Mouse (Mus musculus) intestine, embryonic 14.5 days (tissue): ENCODE data around the gene Morc1. TPM values are rescaled to one million over a fixed set of nuclear protein-coding genes. Genes with fewer than 3 reads are reported as not detected.

Experiments
- ATAC-seq: fragments of 200-750 bp; cut with Nextera tagmentation; replicated peaks from 2 replicates; pipeline ENCODE4 v1.8.0; 2017; ENCODE audit warnings: low read depth, moderate number of reproducible peaks, moderate TSS enrichment, moderate library complexity; ENCODE audit not compliant: low FRiP score, low TSS enrichment
- DNase-seq: peaks from one replicate; pipeline ENCODE4 v3.0.0-alpha.2; 2018; ENCODE audit warnings: low spot score
- H3K27ac ChIP-seq: fragments of 300-500 bp; sonication (generic); 2 replicates; pipeline ENCODE4 v1.5.1; 2014; ENCODE audit warnings: low read depth, mild to moderate bottlenecking, control low read depth
- H3K27me3 ChIP-seq: fragments of 300-500 bp; sonication (generic); replicated peaks from 2 replicates; pipeline ENCODE4 v1.6.1; 2014; ENCODE audit warnings: low read length, control low read depth; ENCODE audit not compliant: control insufficient read depth, insufficient read depth
- H3K36me3 ChIP-seq: fragments of 300-500 bp; sonication (generic); 2 replicates; pipeline ENCODE4 v1.6.1; 2014; ENCODE audit warnings: low read length, control low read depth; ENCODE audit not compliant: control insufficient read depth, insufficient read depth
- H3K4me1 ChIP-seq: fragments of 300-500 bp; sonication (generic); replicated peaks from 2 replicates; pipeline ENCODE4 v1.6.1; 2014; ENCODE audit warnings: low read length, control low read depth, mixed read lengths; ENCODE audit not compliant: control insufficient read depth, insufficient read depth
- H3K4me2 ChIP-seq: fragments of 300-500 bp; sonication (generic); 2 replicates; pipeline ENCODE4 v1.6.1; 2014; ENCODE audit warnings: low read length
- H3K4me3 ChIP-seq: fragments of 300-500 bp; sonication (generic); 2 replicates; pipeline ENCODE4 v1.5.1; 2014; ENCODE audit warnings: low read depth, low read length, control low read depth, mixed read lengths
- H3K9ac ChIP-seq: fragments of 300-500 bp; sonication (generic); 2 replicates; pipeline ENCODE4 v1.6.1; 2014; ENCODE audit warnings: mild to moderate bottlenecking, low read length
- H3K9me3 ChIP-seq: fragments of 300-500 bp; sonication (generic); 2 replicates; pipeline ENCODE4 v1.6.1; 2016; ENCODE audit warnings: low read length, control low read depth; ENCODE audit not compliant: control insufficient read depth
- WGBS: fragments of 180-500 bp; shearing (Covaris S2); extraction: QIAGEN DNeasy Blood & Tissue Kit; methylation state at CpG from one replicate; pipeline ENCODE4 v1.1.7; 2014; 5-methylcytosine and 5-hydroxymethylcytosine counted together
- polyA plus RNA-seq: library from polyadenylated mRNA; unstranded; fragments of >200 nt; fragmentation: Nextera tagmentation; extraction: Ambion mirVana; gene quantifications from 2 replicates; pipeline ENCODE4 v1.2.1, GENCODE M21; 2014

Morc1 gene
- polyA plus RNA-seq, 1 experiment from 2014 or later = 0.14 TPM

- no peak overlapping the region for H3K4me3 ChIP-seq
- H3K36me3 ChIP-seq = no peaks in the 10 kb centered on the region
- H3K4me2 ChIP-seq = no peak overlapping the region
- DNase-seq = no peak
- ATAC-seq = no peak
- H3K4me1 ChIP-seq = no peaks in the 10 kb centered on the region
- H3K9me3 ChIP-seq = no peaks in the 10 kb centered on the region
- H3K9ac ChIP-seq = no peak overlapping the region
- no peak overlapping the region for H3K27ac ChIP-seq
- H3K27me3 ChIP-seq = no peaks in the 10 kb centered on the region
- 67% methylated on average over 3 of the region's 3 CpGs for WGBS
Measured at GRCm38 (mm10) chr16:48626186-48626585, 195.1 kb downstream of the Morc1 start.

DNA sequence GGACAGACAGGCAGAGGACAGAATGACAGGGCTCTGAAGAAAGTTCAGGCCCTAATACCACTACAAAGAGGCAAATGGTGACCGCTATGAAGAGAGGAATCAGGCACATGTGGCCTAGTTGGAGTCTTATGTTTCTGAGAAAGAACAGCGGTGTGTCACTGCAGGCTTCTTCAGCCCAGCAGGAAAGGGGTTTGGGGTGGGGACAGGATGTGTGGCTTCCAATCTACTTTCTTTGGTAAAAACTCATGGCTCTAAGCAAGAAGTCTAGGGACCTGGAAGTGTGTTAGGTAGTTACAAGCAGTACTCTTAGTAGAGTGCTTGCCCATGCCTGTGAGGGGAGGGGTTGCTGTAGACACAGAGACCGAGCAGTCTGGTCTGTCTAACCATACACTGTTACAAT lies 196.3 kb downstream of the Morc1 start:
- ATAC-seq = no peak

DNA sequence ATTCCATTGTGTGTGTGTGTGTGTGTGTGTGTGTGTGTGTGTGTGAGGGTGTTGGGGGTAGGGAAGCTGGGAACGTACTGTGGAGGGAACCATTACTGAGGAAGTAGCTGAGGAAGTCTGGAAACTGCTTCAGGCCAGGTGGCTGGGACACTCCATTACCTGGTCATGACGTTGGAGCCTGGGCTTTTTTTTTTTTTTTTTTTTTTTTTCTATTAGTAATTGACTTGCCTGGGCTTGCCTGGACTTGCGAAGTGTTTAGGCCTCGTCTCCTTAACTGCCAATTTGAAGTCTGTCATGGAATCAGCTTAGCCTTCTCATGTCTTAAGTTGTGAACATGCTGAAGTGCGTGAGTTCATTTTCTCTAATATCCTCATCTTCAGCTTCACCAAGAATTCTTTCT lies 198.7 kb downstream of the Morc1 start:
- H3K4me1 ChIP-seq = no peaks in the 10 kb centered on the region
- ATAC-seq = no peak
- no peak overlapping the region for H3K4me3 ChIP-seq
- H3K9me3 ChIP-seq = no peaks in the 10 kb centered on the region
- WGBS = 77% methylated on average over 5 of the region's 5 CpGs
- H3K27me3 ChIP-seq = no peaks in the 10 kb centered on the region
- no peak overlapping the region for H3K9ac ChIP-seq
- H3K27ac ChIP-seq = no peak overlapping the region
- H3K36me3 ChIP-seq = no peaks in the 10 kb centered on the region
- no peak for DNase-seq
- no peak overlapping the region for H3K4me2 ChIP-seq

More for the DNA sequence above, 196.3 kb downstream of the Morc1 start:
- H3K27ac ChIP-seq = no peak overlapping the region
- H3K9me3 ChIP-seq = no peaks in the 10 kb centered on the region
- no peaks in the 10 kb centered on the region for H3K4me1 ChIP-seq
- no peak overlapping the region for H3K4me2 ChIP-seq
- no peak overlapping the region for H3K9ac ChIP-seq
- H3K36me3 ChIP-seq = no peaks in the 10 kb centered on the region
- WGBS = 80% methylated on average over 3 of the region's 3 CpGs
- H3K4me3 ChIP-seq = no peak overlapping the region
- no peaks in the 10 kb centered on the region for H3K27me3 ChIP-seq
- DNase-seq = no peak

DNA sequence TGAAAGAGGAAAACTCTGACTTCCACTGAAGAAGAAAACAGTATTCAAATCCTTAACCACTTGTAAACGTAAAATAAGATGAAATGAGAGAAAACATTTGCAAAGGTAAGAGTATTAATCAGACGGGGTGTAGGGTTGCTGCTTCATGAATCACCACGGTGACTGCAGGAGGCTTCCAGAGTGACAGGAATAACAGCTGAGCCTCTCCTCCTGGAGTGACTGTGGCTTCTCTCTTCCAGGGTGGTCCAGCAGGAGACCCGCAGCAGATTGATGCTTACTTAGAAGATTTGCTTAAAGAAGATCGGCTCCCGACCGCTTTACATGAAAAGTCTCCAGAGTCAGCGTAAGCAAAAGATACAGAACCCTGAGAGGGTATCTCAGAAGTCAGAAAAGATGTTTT lies 199.4 kb downstream of the Morc1 start:
- no peaks in the 10 kb centered on the region for H3K36me3 ChIP-seq
- H3K9me3 ChIP-seq = no peaks in the 10 kb centered on the region
- WGBS = 20% methylated on average over 8 of the region's 8 CpGs
- H3K9ac ChIP-seq = no peak overlapping the region
- DNase-seq = no peak
- no peak for ATAC-seq
- H3K4me2 ChIP-seq = no peak overlapping the region
- H3K27ac ChIP-seq = no peak overlapping the region
- H3K27me3 ChIP-seq = no peaks in the 10 kb centered on the region
- no peak overlapping the region for H3K4me3 ChIP-seq
- H3K4me1 ChIP-seq = no peaks in the 10 kb centered on the region

GRCm38 (mm10) chr16:48632351-48632750 lies 201.3 kb downstream of the Morc1 start:
- DNase-seq (no peak), ATAC-seq (no peak)
- Histone ChIP-seq H3K4me3 (no peak overlapping the region), H3K9me3 (no peaks in the 10 kb centered on the region), H3K36me3 (no peaks in the 10 kb centered on the region), H3K27me3 (no peaks in the 10 kb centered on the region), H3K9ac (no peak overlapping the region), H3K4me1 (no peaks in the 10 kb centered on the region), H3K4me2 (no peak overlapping the region), H3K27ac (no peak overlapping the region)
- WGBS = 86% methylated on average over 6 of the region's 6 CpGs

GRCm38 (mm10) chr16:48646246-48646645 lies 215.2 kb downstream of the Morc1 start:
- no peaks in the 10 kb centered on the region for H3K4me1 ChIP-seq
- 72% methylated on average over 2 of the region's 2 CpGs for whole genome bisulfite sequencing
- ATAC-seq = no peak

GRCm38 (mm10) chr16:48671696-48672095 lies 240.7 kb downstream of the Morc1 start:
- WGBS = 41% methylated on average over 5 of the region's 5 CpGs

More at GRCm38 (mm10) chr16:48646246-48646645, 215.2 kb downstream of the Morc1 start:
- H3K9me3 ChIP-seq = no peaks in the 10 kb centered on the region
- H3K27me3 ChIP-seq = no peaks in the 10 kb centered on the region
- no peak overlapping the region for H3K27ac ChIP-seq
- no peak overlapping the region for H3K4me2 ChIP-seq
- DNase-seq = no peak
- no peaks in the 10 kb centered on the region for H3K36me3 ChIP-seq
- H3K4me3 ChIP-seq = no peak overlapping the region
- H3K9ac ChIP-seq = no peak overlapping the region

DNA sequence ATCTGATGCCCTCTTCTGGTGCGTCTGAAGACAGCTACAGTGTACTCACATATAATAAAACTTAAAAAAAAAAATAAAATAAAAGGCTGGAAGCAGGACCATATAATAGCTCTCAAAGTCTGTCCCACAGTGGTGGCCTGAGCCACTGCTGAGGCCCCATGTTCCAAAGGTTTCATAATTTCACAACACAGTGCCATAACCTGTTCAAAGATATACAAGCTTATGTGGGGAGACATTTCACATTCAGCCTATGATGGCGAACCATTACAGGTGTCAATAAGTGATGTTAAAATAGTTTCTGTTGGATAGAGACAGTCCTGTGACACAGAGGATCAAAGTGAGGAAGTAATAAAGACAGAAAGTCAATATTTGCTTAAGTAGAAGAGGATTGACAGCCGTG lies 241.6 kb downstream of the Morc1 start:
- H3K4me1 ChIP-seq = no peaks in the 10 kb centered on the region
- ATAC-seq = peak; percentile 53

More at GRCm38 (mm10) chr16:48671696-48672095, 240.7 kb downstream of the Morc1 start:
- H3K4me1 ChIP-seq = no peaks in the 10 kb centered on the region
- no peak overlapping the region for H3K4me2 ChIP-seq
- DNase-seq = no peak
- no peak overlapping the region for H3K9ac ChIP-seq
- H3K9me3 ChIP-seq = no peaks in the 10 kb centered on the region
- no peaks in the 10 kb centered on the region for H3K27me3 ChIP-seq
- ATAC-seq = no peak
- no peaks in the 10 kb centered on the region for H3K36me3 ChIP-seq
- H3K27ac ChIP-seq = no peak overlapping the region
- H3K4me3 ChIP-seq = no peak overlapping the region

DNA sequence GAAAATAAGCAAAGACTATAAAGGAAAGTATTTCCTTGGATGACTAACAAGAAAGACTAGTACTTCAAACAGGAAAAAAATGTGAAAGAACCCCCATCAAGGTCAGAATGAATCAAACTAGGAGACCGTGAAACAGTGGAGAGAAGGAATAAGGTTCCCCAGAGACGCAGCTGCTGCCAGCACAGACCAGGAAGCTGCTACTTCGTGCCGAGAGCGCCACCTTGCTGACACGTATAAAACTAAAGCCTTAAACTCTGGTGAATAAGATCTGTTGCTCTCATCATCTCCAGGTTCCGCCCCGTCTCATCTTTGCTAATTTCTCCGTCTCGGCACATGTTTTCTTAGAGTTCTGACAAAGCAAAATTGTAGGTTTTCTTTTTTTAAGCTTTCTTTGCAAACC lies 244.6 kb downstream of the Morc1 start:
- no peak overlapping the region for H3K9ac ChIP-seq
- ATAC-seq (0 out of 2 replicates have a peak, but pooled peaks have one; percentile 67), DNase-seq (peak; percentile 80)
- no peaks in the 10 kb centered on the region for H3K9me3 ChIP-seq
- H3K4me1 ChIP-seq = no peaks in the 10 kb centered on the region
- H3K27me3 ChIP-seq = no peaks in the 10 kb centered on the region
- WGBS = 11% methylated on average over 10 of the region's 10 CpGs
- H3K36me3 ChIP-seq = no peaks in the 10 kb centered on the region
- no peak overlapping the region for H3K4me3 ChIP-seq
- no peak overlapping the region for H3K4me2 ChIP-seq
- no peak overlapping the region for H3K27ac ChIP-seq

More for the DNA sequence above, 241.6 kb downstream of the Morc1 start:
- H3K4me2 ChIP-seq = no peak overlapping the region
- no peak for DNase-seq
- no peak overlapping the region for H3K4me3 ChIP-seq
- 61% methylated on average over 3 of the region's 3 CpGs for WGBS
- H3K27ac ChIP-seq = no peak overlapping the region
- H3K27me3 ChIP-seq = no peaks in the 10 kb centered on the region
- no peak overlapping the region for H3K9ac ChIP-seq
- H3K9me3 ChIP-seq = no peaks in the 10 kb centered on the region
- H3K36me3 ChIP-seq = no peaks in the 10 kb centered on the region
